Mouse (Mus musculus) neutrophil, adult 5-6 weeks (primary cell): Measurements from ENCODE around the gene Mmp7. TPM values are rescaled to one million over a fixed set of nuclear protein-coding genes. Genes with fewer than 3 reads are reported as not detected.

Source experiments
- ATAC-seq: fragments of 151-379, 151-347 bp; 2 replicates; pipeline ENCODE4 v1.8.0; 2017; ENCODE audit warnings: mild to moderate bottlenecking, moderate TSS enrichment; ENCODE audit not compliant: insufficient number of reproducible peaks, poor library complexity, low FRiP score, severe bottlenecking; ENCODE audit errors: extremely low read depth
- total RNA-seq: library from RNA; stranded (forward); fragments of 200-1000 nt; gene quantifications from 2 replicates; pipeline ENCODE4 v1.2.3, GENCODE M21; 2017

Mmp7 gene
- not detected in 2 replicates for total RNA-seq

- ATAC-seq: no peak
Measured at GRCm38 (mm10) chr9:7691790-7692189, at the start of gene Mmp7. Mmp7 (plus strand) TSS chr9:7692090.

- ATAC-seq: no peak
Measured at GRCm38 (mm10) chr9:7647901-7648300, 44.0 kb upstream of the Mmp7 start.

GRCm38 (mm10) chr9:7650397-7651180, 41.3 kb upstream of the Mmp7 start:
- no peak for ATAC-seq

GRCm38 (mm10) chr9:7652351-7653085, 39.4 kb upstream of the Mmp7 start:
- ATAC-seq: no peak

GRCm38 (mm10) chr9:7657946-7658345, 33.9 kb upstream of the Mmp7 start:
- no peak for ATAC-seq

GRCm38 (mm10) chr9:7659469-7660020, 32.3 kb upstream of the Mmp7 start:
- ATAC-seq: no peak

- no peak for ATAC-seq
Measured at GRCm38 (mm10) chr9:7661371-7661770, 30.5 kb upstream of the Mmp7 start.

GRCm38 (mm10) chr9:7669674-7670073, 22.2 kb upstream of the Mmp7 start:
- ATAC-seq: no peak

- no peak for ATAC-seq
Measured at GRCm38 (mm10) chr9:7672985-7673384, 18.9 kb upstream of the Mmp7 start.

- ATAC-seq: no peak
Measured at GRCm38 (mm10) chr9:7678154-7678837, 13.6 kb upstream of the Mmp7 start.

- no peak for ATAC-seq
Measured at GRCm38 (mm10) chr9:7682081-7682618, 9.7 kb upstream of the Mmp7 start.

- ATAC-seq: no peak
Measured at GRCm38 (mm10) chr9:7686024-7686423, 5.9 kb upstream of the Mmp7 start.

GRCm38 (mm10) chr9:7689799-7690198, 2.1 kb upstream of the Mmp7 start:
- no peak for ATAC-seq

- ATAC-seq: no peak
Measured at GRCm38 (mm10) chr9:7693961-7694360, 2.1 kb downstream of the Mmp7 start.

- ATAC-seq: no peak
Measured at GRCm38 (mm10) chr9:7695646-7696045, 3.8 kb downstream of the Mmp7 start.

GRCm38 (mm10) chr9:7708698-7709097, 16.8 kb downstream of the Mmp7 start:
- ATAC-seq: no peak

- ATAC-seq: no peak
Measured at GRCm38 (mm10) chr9:7711196-7711595, 19.3 kb downstream of the Mmp7 start.

GRCm38 (mm10) chr9:7714062-7714907, 22.4 kb downstream of the Mmp7 start:
- ATAC-seq: peak; percentile 87

GRCm38 (mm10) chr9:7714908-7715175, 23.0 kb downstream of the Mmp7 start:
- ATAC-seq: no peak
